Mouse (Mus musculus) liver, adult 2 months (tissue): ENCODE measurements around the gene Cdh4.

Experiments used
- CTCF ChIP-seq: fragments of 200-500 bp; IDR thresholded peaks from 2 replicates; pipeline ENCODE4 v1.5.1; 2011; ENCODE audit warnings: low read depth, low read length, control low read depth
- POLR2A ChIP-seq: fragments of 200-500 bp; IDR thresholded peaks from 2 replicates; pipeline ENCODE4 v1.6.1; 2011; ENCODE audit warnings: low read length, control low read depth; ENCODE audit not compliant: insufficient read depth; ENCODE audit errors: extremely low read depth

- no peak for TF ChIP-seq CTCF
- TF ChIP-seq POLR2A: no peak
Measured at GRCm38 (mm10) chr2:179705043-179705442, 262.8 kb downstream of the Cdh4 start.
